Comparison of ENCODE assay signal across 9 mouse cellular contexts in genomic region chr10:40164421-40165386, GRCm38 (mm10). TPM values are rescaled to one million over a fixed set of nuclear protein-coding genes. Genes with fewer than 3 reads are reported as not detected.
A peak's percentile ranks its signal among the peaks of the same experiment; 100 is the strongest.
DNase-seq lines count a peak whose midpoint lies in the region; ATAC-seq lines count a peak whose summit lies in the region.
"Had no signal": no experiment of that assay in that cellular context is flagged by ENCODE, and none has a peak within 500 bp of the region (broad histone marks: within the 10 kb centered on the region; RNA-seq: fewer than 3 reads in every experiment).

No protein-coding gene starts in this region.

- no peak overlapping the region for H3K27ac ChIP-seq in midbrain, embryonic 10.5 days (replicated peaks)
- H3K27ac ChIP-seq in intestine, embryonic 15.5 days, result no peak overlapping the region
- H3K27ac ChIP-seq: embryonic facial prominence, embryonic 12.5 days had no signal

- H3K4me2 ChIP-seq in intestine, embryonic 15.5 days (replicated peaks), result no peak overlapping the region
- H3K4me2 ChIP-seq: embryonic facial prominence, embryonic 12.5 days had no signal

- peak; percentile 51 for DNase-seq in adrenal gland, adult 2 months
- DNase-seq in adrenal gland, postnatal 4 days (ENCODE audit: low spot score in 2 of 2), result no peak
- DNase-seq in gastrocnemius, postnatal 25 days, result peak; percentile 30
- DNase-seq in layer of hippocampus, postnatal 10 days (ENCODE audit: low spot score in 2 of 2), result peak; percentile 43 to 56
- DNase-seq in natural killer cell, adult 2 months (ENCODE audit: low spot score in 2 of 2), result peak; percentile 45 to 58
- no peak for DNase-seq in midbrain, embryonic 10.5 days (ENCODE audit: low spot score)

- no peaks in the 10 kb centered on the region for H3K36me3 ChIP-seq in midbrain, embryonic 10.5 days
- H3K36me3 ChIP-seq in intestine, embryonic 15.5 days, result no peaks in the 10 kb centered on the region
- H3K36me3 ChIP-seq: embryonic facial prominence, embryonic 12.5 days had no signal

- no peak overlapping the region for H3K4me3 ChIP-seq in midbrain, embryonic 10.5 days
- no peak overlapping the region for H3K4me3 ChIP-seq in intestine, embryonic 15.5 days (replicated peaks)
- H3K4me3 ChIP-seq: embryonic facial prominence, embryonic 12.5 days had no signal

- peak; percentile 55 for ATAC-seq in activated CD4-positive, CD25-positive, alpha-beta regulatory T cell, adult 4 months
- ATAC-seq in intestine, embryonic 15.5 days, result no peak

- H3K9ac ChIP-seq in intestine, embryonic 15.5 days, result no peak overlapping the region
- H3K9ac ChIP-seq: embryonic facial prominence, embryonic 12.5 days had no signal

- no peaks in the 10 kb centered on the region for H3K27me3 ChIP-seq in midbrain, embryonic 10.5 days (ENCODE audit: low read depth, poor library complexity, severe bottlenecking)
- no peaks in the 10 kb centered on the region for H3K27me3 ChIP-seq in intestine, embryonic 15.5 days (replicated peaks)
- H3K27me3 ChIP-seq: embryonic facial prominence, embryonic 12.5 days had no signal

- no peaks in the 10 kb centered on the region for H3K4me1 ChIP-seq in midbrain, embryonic 10.5 days
- no peaks in the 10 kb centered on the region for H3K4me1 ChIP-seq in intestine, embryonic 15.5 days (replicated peaks)
- H3K4me1 ChIP-seq: embryonic facial prominence, embryonic 12.5 days had no signal

- WGBS in midbrain, embryonic 10.5 days, result 87% methylated on average over 27 of the region's 27 CpGs
- WGBS in intestine, embryonic 15.5 days, result 79% methylated on average over 27 of the region's 27 CpGs

- H3K9me3 ChIP-seq in midbrain, embryonic 10.5 days (replicated peaks), result no peaks in the 10 kb centered on the region
- H3K9me3 ChIP-seq in intestine, embryonic 15.5 days, result no peaks in the 10 kb centered on the region
- H3K9me3 ChIP-seq: embryonic facial prominence, embryonic 12.5 days had no signal

RNA-seq across cellular contexts. Expression of gene Slc16a10, which starts 22.6 kb away (rescaled TPM):
- total RNA-seq in adrenal gland, adult 2 months (2021), result 10 to 100 TPM; 21.1 to 24.2 TPM
- polyA plus RNA-seq in adrenal gland, adult 2 months (2012; rRNA removed), result 6.8 and 11.5 TPM in 2 replicates
- 10 to 100 TPM; 17.4 to 19.3 TPM for total RNA-seq in adrenal gland, postnatal 4 days (2021)
- polyA plus RNA-seq in activated CD4-positive, CD25-positive, alpha-beta regulatory T cell, adult 4 months (2017; shearing (Covaris generic)), result 1 to 10 TPM; 2.0 to 2.9 TPM
- 10 to 100 TPM; 24.1 to 39.7 TPM for total RNA-seq in gastrocnemius, postnatal 25 days (2021)
- 1 to 10 TPM; 2.1 to 2.2 TPM for total RNA-seq in layer of hippocampus, postnatal 10 days (2021)
- 5.0 and 6.4 TPM in 2 replicates for polyA plus RNA-seq in midbrain, embryonic 10.5 days (2016; fragmentation: Nextera tagmentation; extraction: Ambion mirVana)
- 36.1 and 37.4 TPM in 2 replicates for polyA plus RNA-seq in intestine, embryonic 15.5 days (2015; fragmentation: Nextera tagmentation; extraction: Ambion mirVana)

Comparison
In these comparisons a context has a peak if more than half of its experiments do, and no peak if none do; other contexts are left out.
1. DNase-seq: peak in adrenal gland, adult 2 months (single experiment), gastrocnemius, postnatal 25 days (single experiment), layer of hippocampus, postnatal 10 days (2 of 2) and natural killer cell, adult 2 months (2 of 2); none in adrenal gland, postnatal 4 days (0 of 2) and midbrain, embryonic 10.5 days (single experiment).
2. RNA of gene Slc16a10, which starts 22.6 kb away (total RNA-seq): 24.1 to 39.7 TPM in gastrocnemius, postnatal 25 days, 21.1 to 24.2 TPM in adrenal gland, adult 2 months and 17.4 to 19.3 TPM in adrenal gland, postnatal 4 days; 2.1 to 2.2 TPM in layer of hippocampus, postnatal 10 days; every median in the first group is over 4 times any median in the second.